Mouse (Mus musculus): ENCODE measurements around the gene Clrn3. TPM values are rescaled to one million over a fixed set of nuclear protein-coding genes. Genes with fewer than 3 reads are reported as not detected.

The Clrn3 gene
- total and polyA plus RNA-seq, 3 experiments: not detected

GRCm38 (mm10) chr7:135485796-135486410, 42.6 kb downstream of the Clrn3 start:
- Histone ChIP-seq H3K9me3 (replicated peaks; ENCODE audit: low read length) (no peaks in the 10 kb centered on the region), H3K27me3 (replicated peaks) (no peaks in the 10 kb centered on the region), H3K4me3 (replicated peaks in 1 of 3; ENCODE audit: low read depth in 2 of 3, low read length in 2 of 3, poor library complexity in 1 of 3) (no peak overlapping the region), H3K27ac (ENCODE audit: insufficient read depth, low read depth) (no peak overlapping the region), H3K4me2 (ENCODE audit: insufficient read depth, low read depth, poor library complexity, severe bottlenecking) (no peak overlapping the region), H3K4me1 (ENCODE audit: control insufficient read depth in 1 of 2, insufficient read depth in 2 of 2) (peaks cover 11 to 34% of the 10 kb centered on the region in 2 experiments), H3K9ac (ENCODE audit: insufficient read depth, low read depth) (no peak overlapping the region), H3K36me3 (replicated peaks in 1 of 2; ENCODE audit: control insufficient read depth in 1 of 2, insufficient read depth in 1 of 2, low read length in 1 of 2) (no peaks in the 10 kb centered on the region), H3K79me2 (replicated peaks; ENCODE audit: control insufficient read depth, extremely low read depth, insufficient read depth, poor library complexity, severe bottlenecking) (no peaks in the 10 kb centered on the region)
- TF ChIP-seq HCFC1 (IDR thresholded peaks at IDR 0.05; ENCODE audit: low read depth, low read length): no peak
- peak; percentile 26 for TF ChIP-seq RAD21 (IDR thresholded peaks at IDR 0.05; ENCODE audit: low read depth, low read length)
- no peak for TF ChIP-seq KAT2A (IDR thresholded peaks at IDR 0.05; ENCODE audit: insufficient replicate concordance, low read length)
- no peak for TF ChIP-seq MAX (IDR thresholded peaks at IDR 0.05; ENCODE audit: low read length)
- no peak for TF ChIP-seq NELFE (IDR thresholded peaks at IDR 0.05; ENCODE audit: low read depth, low read length)
- TF ChIP-seq MAFK (IDR thresholded peaks at IDR 0.05; ENCODE audit: insufficient replicate concordance, low read length): no peak
- TF ChIP-seq GABPA (IDR thresholded peaks at IDR 0.05; ENCODE audit: insufficient replicate concordance, low read depth, low read length): no peak
- TF ChIP-seq CTCF (conservative IDR thresholded peaks at IDR 0.05 in 1 of 2, IDR thresholded peaks at IDR 0.05 in 1 of 2; ENCODE audit: low read depth in 2 of 2, low read length in 2 of 2): peak in 1 of 2 experiments; percentile 47; a peak in 2 of 4 replicates
- peak; percentile 26; the same call in 1 of the 2 replicates for TF ChIP-seq SMC3 (IDR thresholded peaks at IDR 0.05; ENCODE audit: low read depth, low read length)
- TF ChIP-seq JUND (conservative IDR thresholded peaks at IDR 0.05; ENCODE audit: low read depth, low read length): no peak
- TF ChIP-seq ELF1 (IDR thresholded peaks at IDR 0.05; ENCODE audit: low read depth, low read length): no peak
- no peak for TF ChIP-seq ETS1 (conservative IDR thresholded peaks at IDR 0.05; ENCODE audit: low read depth, low read length)
- in situ Hi-C loops (cut with MboI; ENCODE audit: low pct_ligation_motif_present, low pct_unique_long_range_greater_than_20kb, low sequenced_read_pairs): loop anchor here (5.0 to 25.0 kb wide), 3 partner anchors 84 to 1624 kb away; no protein-coding TSS in a partner anchor
- no peak for DNase-seq (ENCODE audit: extremely low read depth)
- dilution Hi-C loops (cut with MboI; ENCODE audit: extremely low pct_ligation_motif_present, extremely low pct_unique_long_range_greater_than_20kb, low sequenced_read_pairs): no loop called here

- Histone ChIP-seq H3K4me2 (ENCODE audit: insufficient read depth, low read depth, poor library complexity, severe bottlenecking) (no peak overlapping the region), H3K27me3 (replicated peaks) (no peaks in the 10 kb centered on the region), H3K27ac (ENCODE audit: insufficient read depth, low read depth) (no peak overlapping the region), H3K9ac (ENCODE audit: insufficient read depth, low read depth) (no peak overlapping the region), H3K36me3 (replicated peaks in 1 of 2; ENCODE audit: control insufficient read depth in 1 of 2, insufficient read depth in 1 of 2, low read length in 1 of 2) (no peaks in the 10 kb centered on the region), H3K4me1 (ENCODE audit: control insufficient read depth in 1 of 2, insufficient read depth in 2 of 2) (peaks cover 8 to 28% of the 10 kb centered on the region in 2 experiments), H3K9me3 (replicated peaks; ENCODE audit: low read length) (no peaks in the 10 kb centered on the region), H3K4me3 (replicated peaks in 1 of 3; ENCODE audit: low read depth in 2 of 3, low read length in 2 of 3, poor library complexity in 1 of 3) (no peak overlapping the region), H3K79me2 (replicated peaks; ENCODE audit: control insufficient read depth, extremely low read depth, insufficient read depth, poor library complexity, severe bottlenecking) (no peaks in the 10 kb centered on the region)
- TF ChIP-seq TCF12 (IDR thresholded peaks at IDR 0.05; ENCODE audit: low read depth, low read length) (no peak), UBTF (IDR thresholded peaks at IDR 0.05; ENCODE audit: low read depth, low read length) (no peak), ZNF384 (IDR thresholded peaks at IDR 0.05; ENCODE audit: low read depth, low read length) (no peak), SMC3 (IDR thresholded peaks at IDR 0.05; ENCODE audit: low read depth, low read length) (no peak), MXI1 (IDR thresholded peaks at IDR 0.05; ENCODE audit: low read depth, low read length) (no peak), ELF1 (IDR thresholded peaks at IDR 0.05; ENCODE audit: low read depth, low read length) (no peak), CHD2 (IDR thresholded peaks at IDR 0.05; ENCODE audit: low read length) (no peak), MEF2A (IDR thresholded peaks at IDR 0.05; ENCODE audit: borderline replicate concordance, low read depth, low read length) (no peak), MAZ (IDR thresholded peaks at IDR 0.05; ENCODE audit: low read depth, low read length) (no peak), ZKSCAN1 (IDR thresholded peaks at IDR 0.05; ENCODE audit: borderline replicate concordance, low read depth, low read length) (no peak), MYC (IDR thresholded peaks at IDR 0.05; ENCODE audit: low read depth, low read length) (no peak), NELFE (IDR thresholded peaks at IDR 0.05; ENCODE audit: low read depth, low read length) (no peak), ZMIZ1 (IDR thresholded peaks at IDR 0.05; ENCODE audit: low read depth, low read length) (no peak), JUND (conservative IDR thresholded peaks at IDR 0.05; ENCODE audit: low read depth, low read length) (no peak), ETS1 (conservative IDR thresholded peaks at IDR 0.05; ENCODE audit: low read depth, low read length) (no peak)
- DNase-seq (ENCODE audit: extremely low read depth): no peak
- dilution Hi-C loops (cut with MboI; ENCODE audit: extremely low pct_ligation_motif_present, extremely low pct_unique_long_range_greater_than_20kb, low sequenced_read_pairs) (no loop called here), in situ Hi-C loops (cut with MboI; ENCODE audit: low pct_ligation_motif_present, low pct_unique_long_range_greater_than_20kb, low sequenced_read_pairs) (loop anchor here (5.0 to 25.0 kb wide), 3 partner anchors 83 to 1623 kb away; no protein-coding TSS in a partner anchor)
Measured at GRCm38 (mm10) chr7:135485116-135485795, 43.2 kb downstream of the Clrn3 start.
